Mouse (Mus musculus) lung, postnatal 0 days (tissue): Measurements from ENCODE around the gene Olah.

Experiments used
- CTCF ChIP-seq: IDR thresholded peaks from 2 replicates; pipeline ENCODE4 v1.5.1; 2016; ENCODE audit warnings: antibody characterized with exemption, mild to moderate bottlenecking
- EP300 ChIP-seq: IDR thresholded peaks from 2 replicates; pipeline ENCODE4 v1.6.1; 2016; ENCODE audit warnings: antibody characterized with exemption, mild to moderate bottlenecking, control low read depth

DNA sequence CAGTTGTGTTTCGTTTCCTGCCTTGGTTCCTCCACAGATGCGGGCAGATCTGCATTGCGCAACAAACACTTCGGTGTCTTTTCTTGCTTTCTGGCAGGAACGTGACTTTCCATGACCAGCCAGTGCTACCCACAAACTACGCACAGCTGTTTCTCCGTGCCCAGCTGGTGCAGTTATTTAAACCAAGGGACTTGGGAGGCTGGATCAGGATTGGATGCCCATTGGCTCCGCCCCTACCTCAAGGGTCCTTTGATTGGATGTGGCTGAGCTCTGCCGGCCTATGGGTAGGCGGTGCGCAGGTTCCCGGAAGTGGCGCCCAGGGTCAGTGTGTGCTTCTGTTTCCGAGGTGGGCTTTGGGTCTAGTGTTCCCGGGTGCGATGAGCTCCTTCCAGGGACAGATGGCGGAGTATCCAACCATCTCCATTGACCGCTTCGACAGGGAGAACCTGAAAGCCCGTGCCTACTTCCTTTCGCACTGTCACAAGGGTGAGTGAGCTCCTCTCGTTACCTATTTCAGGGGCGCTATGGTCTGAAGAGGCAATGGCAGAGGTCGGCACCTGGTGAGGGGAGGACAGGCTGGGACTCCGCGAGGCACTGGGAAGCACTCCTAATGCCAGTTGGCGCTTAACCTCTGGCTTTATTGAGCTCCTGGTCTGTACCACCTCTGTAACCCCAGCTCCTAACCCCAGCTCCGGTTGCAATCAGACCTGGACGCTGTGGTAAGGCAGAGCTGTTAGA lies 27.0 kb upstream of the Olah start, which contains the start of gene Dclre1c:
- TF ChIP-seq EP300 = no peak
- TF ChIP-seq CTCF = no peak
